Mouse (Mus musculus) forebrain, embryonic 12.5 days (tissue): ENCODE data around the gene Pde6d. TPM values are rescaled to one million over a fixed set of nuclear protein-coding genes. Genes with fewer than 3 reads are reported as not detected.

Experiments used
- ATAC-seq: fragments of 200-750 bp; cut with Nextera tagmentation; 2 replicates; pipeline ENCODE4 v1.8.0; 2017; ENCODE audit warnings: moderate TSS enrichment; ENCODE audit not compliant: low FRiP score
- H3K27ac ChIP-seq: fragments of 300-500 bp; sonication (generic); 2 replicates; pipeline ENCODE4 v1.5.1; 2016; ENCODE audit warnings: mild to moderate bottlenecking
- H3K27me3 ChIP-seq: fragments of 300-500 bp; sonication (generic); 2 replicates; pipeline ENCODE4 v1.6.1; 2016; ENCODE audit warnings: mild to moderate bottlenecking
- H3K36me3 ChIP-seq: fragments of 300-500 bp; sonication (generic); replicated peaks from 2 replicates; pipeline ENCODE4 v1.6.1; 2016; ENCODE audit warnings: mild to moderate bottlenecking
- H3K4me1 ChIP-seq: fragments of 300-500 bp; sonication (generic); 2 replicates; pipeline ENCODE4 v1.6.1; 2016
- H3K4me2 ChIP-seq: fragments of 300-500 bp; sonication (generic); 2 replicates; pipeline ENCODE4 v1.6.1; 2016; ENCODE audit warnings: mild to moderate bottlenecking, moderate library complexity
- H3K4me3 ChIP-seq: fragments of 300-500 bp; sonication (generic); replicated peaks from 2 replicates; pipeline ENCODE4 v1.5.1; 2016; ENCODE audit warnings: mild to moderate bottlenecking
- H3K9ac ChIP-seq: fragments of 300-500 bp; sonication (generic); 2 replicates; pipeline ENCODE4 v1.6.1; 2016; ENCODE audit warnings: mild to moderate bottlenecking
- H3K9me3 ChIP-seq: fragments of 300-500 bp; sonication (generic); 2 replicates; pipeline ENCODE4 v1.6.1; 2016
- WGBS: fragments of 180-500 bp; shearing (Covaris S2); methylation state at CpG from one replicate; pipeline ENCODE4 v1.1.7; 2016; 5-methylcytosine and 5-hydroxymethylcytosine counted together
- polyA plus RNA-seq: library from polyadenylated mRNA; unstranded; fragments of >200 nt; fragmentation: Nextera tagmentation; extraction: Ambion mirVana; gene quantifications from 2 replicates; pipeline ENCODE4 v1.2.1, GENCODE M21; 2016

The Pde6d gene
- polyA plus RNA-seq, 1 experiment from 2014 or later = 91.7 TPM

- 90% methylated on average over 4 of the region's 4 CpGs for WGBS
- Histone ChIP-seq H3K27me3 (peaks cover 3% of the 10 kb centered on the region; the same call in 1 of the 2 replicates), H3K36me3 (no peaks in the 10 kb centered on the region), H3K9ac (no peak overlapping the region), H3K9me3 (no peaks in the 10 kb centered on the region), H3K4me3 (no peak overlapping the region), H3K4me1 (peaks cover 38% of the 10 kb centered on the region), H3K4me2 (no peak overlapping the region), H3K27ac (no peak overlapping the region)
- ATAC-seq = no peak
Measured at GRCm38 (mm10) chr1:86496340-86496739, 86.1 kb downstream of the Pde6d start.

DNA sequence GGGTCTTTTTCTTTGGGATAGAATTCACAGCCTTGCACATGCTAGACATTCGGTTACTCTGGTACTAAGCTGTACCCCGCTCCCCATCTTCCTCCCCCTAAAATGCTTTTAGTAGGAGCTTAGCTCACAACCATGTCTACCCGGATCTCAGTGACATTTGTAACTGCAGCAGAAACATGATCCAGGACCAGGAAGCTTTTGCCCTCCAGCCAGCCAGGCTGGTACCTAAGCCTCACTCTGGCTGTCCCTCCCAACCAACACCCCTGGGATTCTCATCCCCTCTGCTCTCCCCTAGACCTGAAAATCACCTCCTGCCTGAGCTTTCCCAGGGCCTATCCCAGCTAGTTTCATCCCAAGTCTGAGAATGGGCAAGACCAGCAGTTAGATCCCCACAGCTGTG lies 88.6 kb downstream of the Pde6d start:
- Histone ChIP-seq H3K36me3 (no peaks in the 10 kb centered on the region), H3K4me3 (no peak overlapping the region), H3K27ac (no peak overlapping the region), H3K9ac (no peak overlapping the region), H3K4me1 (peaks cover 25% of the 10 kb centered on the region), H3K9me3 (no peaks in the 10 kb centered on the region), H3K4me2 (no peak overlapping the region), H3K27me3 (peaks cover 3% of the 10 kb centered on the region; the same call in 1 of the 2 replicates)
- WGBS = 83% methylated on average over 3 of the region's 3 CpGs
- no peak for ATAC-seq

Other genes with a start within 250 kb of the Pde6d start
- 453 and 465 TPM in 2 replicates for gene Ncl, start 223.2 kb downstream of the Pde6d start, polyA plus RNA-seq
- gene Nmur1, start 156.4 kb downstream of the Pde6d start, polyA plus RNA-seq = not detected in 2 replicates
- not detected in 2 replicates for gene Tex44, start 156.3 kb downstream of the Pde6d start, polyA plus RNA-seq
- 3,257 and 3,328 TPM in 2 replicates for gene Ptma, start 55.9 kb downstream of the Pde6d start, polyA plus RNA-seq
- gene Cops7b, start 275 bp upstream of the Pde6d start, polyA plus RNA-seq = 59.9 and 64.6 TPM in 2 replicates
- 0.83 and 1.6 TPM in 2 replicates for gene Nppc, start 87.9 kb upstream of the Pde6d start, polyA plus RNA-seq
- gene Dis3l2, start 121.2 kb upstream of the Pde6d start, polyA plus RNA-seq = 40.7 and 41.7 TPM in 2 replicates